Mouse (Mus musculus): Measurements from ENCODE around the gene Gm17617.

- TF ChIP-seq MXI1 (IDR thresholded peaks at IDR 0.05; ENCODE audit: low read depth, low read length) (no peak), CTCF (conservative IDR thresholded peaks at IDR 0.05 in 1 of 2, IDR thresholded peaks at IDR 0.05 in 1 of 2; ENCODE audit: low read depth in 2 of 2, low read length in 2 of 2) (no peak)
These were observed 31.0 kb downstream of the Gm17617 start for GRCm38 (mm10) chr13:55102366-55102765.

Measured in CH12.LX (cell line).